Mouse (Mus musculus) limb, embryonic 15.5 days (tissue): ENCODE data around the gene Jsrp1. TPM values are rescaled to one million over a fixed set of nuclear protein-coding genes. Genes with fewer than 3 reads are reported as not detected.

Source experiments
- ATAC-seq: fragments of 200-750 bp; cut with Nextera tagmentation; 2 replicates; pipeline ENCODE4 v1.8.0; 2017; ENCODE audit warnings: low read depth, moderate TSS enrichment; ENCODE audit not compliant: insufficient number of reproducible peaks, low FRiP score, low TSS enrichment
- H3K27ac ChIP-seq: fragments of 300-500 bp; sonication (generic); 2 replicates; pipeline ENCODE4 v1.5.1; 2015; ENCODE audit warnings: moderate library complexity, mild to moderate bottlenecking, inconsistent platforms
- H3K27me3 ChIP-seq: fragments of 300-500 bp; sonication (generic); 2 replicates; pipeline ENCODE4 v1.6.1; 2015; ENCODE audit warnings: inconsistent platforms
- H3K36me3 ChIP-seq: fragments of 300-500 bp; sonication (generic); 2 replicates; pipeline ENCODE4 v1.6.1; 2015; ENCODE audit warnings: inconsistent platforms
- H3K4me1 ChIP-seq: fragments of 300-500 bp; sonication (generic); 2 replicates; pipeline ENCODE4 v1.6.1; 2015; ENCODE audit warnings: inconsistent platforms
- H3K4me2 ChIP-seq: fragments of 300-500 bp; sonication (generic); 2 replicates; pipeline ENCODE4 v1.6.1; 2015; ENCODE audit warnings: mild to moderate bottlenecking, inconsistent platforms
- H3K4me3 ChIP-seq: fragments of 300-500 bp; sonication (generic); 2 replicates; pipeline ENCODE4 v1.5.1; 2015; ENCODE audit warnings: mild to moderate bottlenecking, inconsistent platforms
- H3K9ac ChIP-seq: fragments of 300-500 bp; sonication (generic); 2 replicates; pipeline ENCODE4 v1.6.1; 2015; ENCODE audit warnings: inconsistent platforms
- H3K9me3 ChIP-seq: fragments of 300-500 bp; sonication (generic); 2 replicates; pipeline ENCODE4 v1.6.1; 2016; ENCODE audit warnings: inconsistent platforms
- WGBS: fragments of 180-500 bp; shearing (Covaris S2); methylation state at CpG from one replicate; pipeline ENCODE4 v1.1.7; 2015; 5-methylcytosine and 5-hydroxymethylcytosine counted together
- polyA plus RNA-seq: library from polyadenylated mRNA; unstranded; fragments of >200 nt; fragmentation: Nextera tagmentation; extraction: Ambion mirVana; gene quantifications from 2 replicates; pipeline ENCODE4 v1.2.1, GENCODE M21; 2015

Gene Jsrp1
- polyA plus RNA-seq, 1 experiment from 2014 or later, result 7.5 TPM

DNA sequence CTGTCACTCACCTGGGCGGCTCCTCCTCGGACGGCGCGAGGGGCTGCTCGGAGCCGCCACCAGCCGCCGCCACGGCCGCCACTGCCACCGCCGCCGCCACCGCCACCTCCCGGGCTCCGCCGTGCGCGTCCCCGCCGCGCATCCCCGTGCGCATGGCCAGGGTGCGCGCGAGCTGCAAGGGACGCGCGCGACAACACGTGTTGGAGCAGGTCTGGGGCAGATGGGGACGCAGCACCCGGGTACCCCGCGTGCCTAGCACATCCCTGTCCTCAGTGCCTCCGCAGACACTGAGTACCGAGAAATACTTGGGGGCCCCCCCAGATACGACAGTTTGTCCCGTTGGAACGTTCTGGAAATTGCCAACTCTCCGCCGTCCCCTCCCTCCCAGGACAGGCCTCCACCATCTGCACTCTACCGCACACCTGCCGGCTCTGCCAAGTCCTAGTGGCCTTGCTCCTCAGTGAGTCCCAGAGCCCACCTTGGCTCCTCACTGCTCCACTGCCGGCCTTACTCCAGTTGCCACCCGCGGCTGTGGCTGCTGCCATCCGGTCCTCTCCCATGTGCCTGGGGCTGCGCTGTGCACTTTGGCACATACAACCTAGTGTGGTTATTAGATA, 30.7 kb upstream of the Jsrp1 start, which contains the start of gene Lingo3:
Gene Lingo3, minus strand, starts transcription at position 109 of the 617 bp plus-strand sequence.
- ATAC-seq, result no peak
- Histone ChIP-seq H3K4me1 (peaks cover 16% of the 10 kb centered on the region), H3K27ac (no peak within 1 kb of the TSS), H3K4me2 (peak within 1 kb of the TSS; percentile 87), H3K36me3 (no peaks in the 10 kb centered on the region), H3K4me3 (peak within 1 kb of the TSS; percentile 47), H3K9me3 (no peaks in the 10 kb centered on the region), H3K27me3 (peaks cover 65% of the 10 kb centered on the region), H3K9ac (peak within 1 kb of the TSS; percentile 42)
- 4% methylated on average over 51 of the region's 51 CpGs for WGBS

DNA sequence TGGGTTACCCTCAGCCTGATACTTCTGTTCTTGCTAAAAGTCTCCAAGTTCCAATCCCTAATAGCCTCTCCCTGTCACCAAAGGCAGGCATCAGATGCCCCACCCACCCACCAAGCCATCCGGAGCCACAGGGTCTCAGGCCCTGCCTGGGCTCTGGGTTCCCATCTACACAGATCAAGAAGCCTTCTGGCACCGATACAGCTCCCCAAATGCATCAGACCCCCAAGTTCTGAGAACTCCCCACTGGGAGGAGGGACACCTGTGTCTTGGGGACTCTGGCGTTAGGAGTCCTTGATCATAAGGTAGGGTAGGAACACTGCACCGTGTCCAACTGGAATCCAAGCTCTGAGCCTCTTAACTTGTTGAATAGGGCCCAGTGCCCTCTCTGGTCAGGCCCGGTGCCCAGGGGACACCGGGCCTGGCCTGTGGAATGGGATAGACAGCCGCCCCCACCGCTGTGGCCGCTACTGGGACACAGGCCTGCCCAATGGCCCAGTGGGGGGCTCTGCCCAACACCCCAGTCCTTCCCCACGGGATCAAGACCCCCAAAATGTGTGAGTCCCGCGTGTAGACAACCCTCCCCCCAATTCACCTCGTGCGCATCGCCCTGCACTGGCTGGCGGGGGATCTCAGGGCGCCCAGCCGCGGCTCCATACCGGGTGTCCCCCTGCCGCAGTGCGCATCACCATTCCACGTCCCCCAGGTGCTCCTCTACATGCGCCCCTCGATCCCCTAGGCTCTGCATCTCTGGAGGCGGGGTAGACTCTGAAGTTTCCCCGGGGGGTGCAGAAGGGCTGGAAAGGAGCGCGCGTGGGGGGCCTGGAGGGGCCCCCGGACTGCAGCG, 30.0 kb upstream of the Jsrp1 start:
- Histone ChIP-seq H3K27me3 (peaks cover 65% of the 10 kb centered on the region), H3K27ac (no peak overlapping the region)

GRCm38 (mm10) chr10:80842334-80842733, 29.0 kb upstream of the Jsrp1 start:
- Histone ChIP-seq H3K9me3 (no peaks in the 10 kb centered on the region), H3K9ac (no peak overlapping the region), H3K27me3 (peaks cover 65% of the 10 kb centered on the region), H3K36me3 (no peaks in the 10 kb centered on the region), H3K4me3 (no peak overlapping the region), H3K27ac (no peak overlapping the region), H3K4me1 (peaks cover 14% of the 10 kb centered on the region), H3K4me2 (no peak overlapping the region)
- ATAC-seq, result no peak
- 82% methylated on average over 15 of the region's 15 CpGs for WGBS

More for the DNA sequence above, 30.0 kb upstream of the Jsrp1 start:
- Histone ChIP-seq H3K9ac (peak overlapping the region; percentile 42), H3K9me3 (no peaks in the 10 kb centered on the region), H3K4me3 (peak overlapping the region; percentile 47), H3K4me1 (peaks cover 13% of the 10 kb centered on the region), H3K36me3 (no peaks in the 10 kb centered on the region), H3K4me2 (peak overlapping the region; percentile 87)
- ATAC-seq, result no peak
- 7% methylated on average over 32 of the region's 32 CpGs for WGBS

DNA sequence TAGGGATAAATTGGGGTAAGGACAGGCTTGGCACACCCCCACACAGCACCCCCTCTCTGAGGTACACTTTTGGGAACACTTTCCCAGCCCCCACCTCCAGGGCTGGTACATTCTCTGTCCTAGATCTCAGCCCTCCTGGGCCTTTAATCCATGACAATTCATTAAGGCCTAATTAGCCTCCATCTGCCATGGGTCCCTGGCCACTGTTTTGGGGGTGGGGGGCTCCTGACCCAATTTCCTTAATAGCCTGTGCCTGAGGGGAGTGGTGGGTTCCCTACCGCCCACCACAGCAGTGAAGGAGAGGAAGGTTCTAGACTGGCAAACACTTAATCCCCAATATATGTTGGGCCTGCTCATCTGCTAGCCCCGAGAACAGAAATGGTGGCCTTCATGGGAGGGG, 28.4 kb upstream of the Jsrp1 start:
- H3K36me3 ChIP-seq, result no peaks in the 10 kb centered on the region
- H3K9me3 ChIP-seq, result no peaks in the 10 kb centered on the region
- 55% methylated on average over 2 of the region's 2 CpGs for whole genome bisulfite sequencing
- peaks cover 70% of the 10 kb centered on the region for H3K27me3 ChIP-seq
- ATAC-seq, result no peak
- no peak overlapping the region for H3K27ac ChIP-seq
- peaks cover 14% of the 10 kb centered on the region for H3K4me1 ChIP-seq
- H3K4me2 ChIP-seq, result no peak overlapping the region
- no peak overlapping the region for H3K9ac ChIP-seq
- H3K4me3 ChIP-seq, result no peak overlapping the region

- H3K9me3 ChIP-seq, result no peaks in the 10 kb centered on the region
- H3K9ac ChIP-seq, result no peak overlapping the region
- H3K27me3 ChIP-seq, result peaks cover 73% of the 10 kb centered on the region
- no peak overlapping the region for H3K27ac ChIP-seq
- H3K4me1 ChIP-seq, result peaks cover 22% of the 10 kb centered on the region
- WGBS, result 60% methylated on average over 6 of the region's 6 CpGs
- H3K36me3 ChIP-seq, result no peaks in the 10 kb centered on the region
- no peak overlapping the region for H3K4me2 ChIP-seq
- no peak for ATAC-seq
- no peak overlapping the region for H3K4me3 ChIP-seq
Observed at GRCm38 (mm10) chr10:80839848-80840247, 26.6 kb upstream of the Jsrp1 start.

- H3K4me3 ChIP-seq, result no peak overlapping the region
- H3K27me3 ChIP-seq, result peaks cover 73% of the 10 kb centered on the region
- no peak overlapping the region for H3K27ac ChIP-seq
- H3K4me1 ChIP-seq, result peaks cover 12% of the 10 kb centered on the region
- no peaks in the 10 kb centered on the region for H3K36me3 ChIP-seq
- no peak for ATAC-seq
- no peaks in the 10 kb centered on the region for H3K9me3 ChIP-seq
- no peak overlapping the region for H3K4me2 ChIP-seq
- WGBS, result 72% methylated on average over 2 of the region's 2 CpGs
- no peak overlapping the region for H3K9ac ChIP-seq
Observed at GRCm38 (mm10) chr10:80838346-80838912, 25.1 kb upstream of the Jsrp1 start.

GRCm38 (mm10) chr10:80837827-80838226, 24.5 kb upstream of the Jsrp1 start:
- H3K27me3 ChIP-seq, result peaks cover 73% of the 10 kb centered on the region
- H3K9me3 ChIP-seq, result no peaks in the 10 kb centered on the region
- H3K4me3 ChIP-seq, result no peak overlapping the region
- H3K9ac ChIP-seq, result no peak overlapping the region
- 0 out of 2 replicates have a peak, but pooled peaks cover 10% of the 10 kb centered on the region for H3K4me1 ChIP-seq
- H3K36me3 ChIP-seq, result no peaks in the 10 kb centered on the region
- WGBS, result 15% methylated on average over 2 of the region's 2 CpGs
- H3K4me2 ChIP-seq, result no peak overlapping the region
- no peak overlapping the region for H3K27ac ChIP-seq
- ATAC-seq, result no peak

GRCm38 (mm10) chr10:80836949-80837379, 23.7 kb upstream of the Jsrp1 start:
- ATAC-seq, result no peak
- Histone ChIP-seq H3K9me3 (no peaks in the 10 kb centered on the region), H3K4me2 (no peak overlapping the region), H3K27ac (no peak overlapping the region), H3K36me3 (no peaks in the 10 kb centered on the region), H3K4me3 (no peak overlapping the region), H3K9ac (no peak overlapping the region), H3K4me1 (0 out of 2 replicates have a peak, but pooled peaks cover 10% of the 10 kb centered on the region), H3K27me3 (peaks cover 66% of the 10 kb centered on the region)
- 29% methylated on average over 7 of the region's 7 CpGs for WGBS

GRCm38 (mm10) chr10:80835617-80836016, 22.3 kb upstream of the Jsrp1 start:
- H3K4me2 ChIP-seq, result no peak overlapping the region
- ATAC-seq, result no peak
- peaks cover under 1% of the 10 kb centered on the region for H3K36me3 ChIP-seq
- WGBS, result 53% methylated on average over 30 of the region's 30 CpGs
- peaks cover 53% of the 10 kb centered on the region for H3K27me3 ChIP-seq
- H3K4me3 ChIP-seq, result no peak overlapping the region
- H3K27ac ChIP-seq, result no peak overlapping the region
- no peaks in the 10 kb centered on the region for H3K9me3 ChIP-seq
- H3K4me1 ChIP-seq, result peaks cover 18% of the 10 kb centered on the region
- H3K9ac ChIP-seq, result no peak overlapping the region

GRCm38 (mm10) chr10:80832818-80833217, 19.5 kb upstream of the Jsrp1 start:
- no peak overlapping the region for H3K9ac ChIP-seq
- no peak overlapping the region for H3K4me2 ChIP-seq
- H3K27ac ChIP-seq, result no peak overlapping the region
- no peaks in the 10 kb centered on the region for H3K9me3 ChIP-seq
- H3K4me3 ChIP-seq, result no peak overlapping the region
- H3K27me3 ChIP-seq, result peaks cover 45% of the 10 kb centered on the region
- H3K36me3 ChIP-seq, result peaks cover 20% of the 10 kb centered on the region
- ATAC-seq, result no peak
- peaks cover 42% of the 10 kb centered on the region for H3K4me1 ChIP-seq
- WGBS, result 75% methylated on average over 7 of the region's 7 CpGs

- H3K4me1 ChIP-seq, result peaks cover 45% of the 10 kb centered on the region
- WGBS, result 5% methylated on average over 9 of the region's 9 CpGs
- no peaks in the 10 kb centered on the region for H3K9me3 ChIP-seq
- no peak overlapping the region for H3K27ac ChIP-seq
- H3K36me3 ChIP-seq, result peaks cover 20% of the 10 kb centered on the region
- H3K27me3 ChIP-seq, result peaks cover 34% of the 10 kb centered on the region
- H3K4me3 ChIP-seq, result no peak overlapping the region
- no peak overlapping the region for H3K4me2 ChIP-seq
- no peak for ATAC-seq
- H3K9ac ChIP-seq, result no peak overlapping the region
Observed at GRCm38 (mm10) chr10:80831136-80831535, 17.8 kb upstream of the Jsrp1 start.
